Mouse (Mus musculus): ENCODE results near the gene Rxfp2.

DNA sequence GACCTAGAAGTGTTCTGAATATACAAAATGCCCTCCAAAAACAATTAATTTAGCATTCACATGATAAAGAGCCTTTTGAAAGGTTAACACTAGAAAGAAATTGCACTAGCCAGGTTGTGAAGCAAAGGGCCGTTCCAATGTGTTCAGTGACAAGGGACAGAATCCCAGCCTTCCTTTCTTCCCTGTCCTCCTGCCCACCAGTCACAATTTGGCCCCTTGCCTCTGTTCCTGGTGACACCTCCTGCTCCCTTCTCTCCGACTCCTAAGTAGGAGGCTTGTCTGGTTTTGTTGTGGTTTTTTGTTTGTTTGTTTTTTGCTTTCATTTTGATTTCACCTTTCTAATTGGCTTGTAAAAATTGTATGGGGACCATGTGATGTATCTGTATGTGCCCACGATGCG is 3.3 kb downstream of the Rxfp2 start:
- TF ChIP-seq GATA1 (IDR thresholded peaks at IDR 0.05; ENCODE audit: low read length) (no peak), TAL1 (IDR thresholded peaks at IDR 0.05; ENCODE audit: low read length) (no peak)
